Mouse (Mus musculus): Measurements from ENCODE around the gene Ucn2. TPM values are rescaled to one million over a fixed set of nuclear protein-coding genes. Genes with fewer than 3 reads are reported as not detected.

The Ucn2 gene
- not detected in 2 replicates for polyA plus RNA-seq (2014; fragmentation: Nextera tagmentation; extraction: Ambion mirVana)

DNA sequence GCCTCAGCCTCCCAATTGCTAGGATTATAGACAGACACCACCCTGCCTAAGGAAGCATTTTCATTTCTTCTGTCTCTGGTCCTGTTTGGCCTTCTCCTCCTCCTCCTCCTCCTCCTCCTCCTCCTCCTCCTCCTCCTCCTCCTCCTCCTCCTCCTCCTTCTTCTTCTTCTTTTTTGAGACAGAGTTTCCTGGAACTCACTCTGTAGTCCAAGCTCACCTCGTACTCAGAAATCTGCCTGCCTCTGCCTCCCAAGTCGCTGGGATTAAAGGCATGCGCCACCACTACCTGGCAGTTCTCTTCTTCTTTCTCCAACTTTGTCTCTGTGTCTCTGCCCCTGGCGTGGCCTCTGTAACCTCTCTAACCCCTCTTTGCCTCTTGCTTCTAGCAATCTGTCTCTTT is at the start of gene Ucn2:
TSS of gene Ucn2 (plus strand) at position 301 of the 400 bp plus-strand sequence.
- H3K27me3 ChIP-seq (ENCODE audit: control insufficient read depth, insufficient read depth, low read length): no peaks in the 10 kb centered on the region
- H3K9me3 ChIP-seq (ENCODE audit: control insufficient read depth, low read length): no peaks in the 10 kb centered on the region
- no peak within 1 kb of the TSS for H3K27ac ChIP-seq (replicated peaks in 1 of 2; ENCODE audit: control insufficient read depth in 1 of 2, insufficient read depth in 1 of 2, low read depth in 2 of 2, low read length in 2 of 2)
- H3K4me2 ChIP-seq (ENCODE audit: low read length): no peak within 1 kb of the TSS
- no peaks in the 10 kb centered on the region for H3K36me3 ChIP-seq (ENCODE audit: control insufficient read depth, insufficient read depth, low read length)
- no peak for ATAC-seq (ENCODE audit: insufficient number of reproducible peaks, insufficient read depth, low FRiP score, low read depth)
- no peak within 1 kb of the TSS for H3K4me3 ChIP-seq (ENCODE audit: control insufficient read depth in 1 of 2, insufficient read depth in 1 of 2, low read depth in 1 of 2, low read length in 2 of 2)
- peaks cover 26 to 30% of the 10 kb centered on the region in 2 experiments for H3K4me1 ChIP-seq (ENCODE audit: control insufficient read depth in 2 of 2, insufficient read depth in 2 of 2, low read length in 2 of 2)
- WGBS: 72% methylated on average over 3 of the region's 4 CpGs
- no peak within 1 kb of the TSS for H3K9ac ChIP-seq (ENCODE audit: low read length)

DNA sequence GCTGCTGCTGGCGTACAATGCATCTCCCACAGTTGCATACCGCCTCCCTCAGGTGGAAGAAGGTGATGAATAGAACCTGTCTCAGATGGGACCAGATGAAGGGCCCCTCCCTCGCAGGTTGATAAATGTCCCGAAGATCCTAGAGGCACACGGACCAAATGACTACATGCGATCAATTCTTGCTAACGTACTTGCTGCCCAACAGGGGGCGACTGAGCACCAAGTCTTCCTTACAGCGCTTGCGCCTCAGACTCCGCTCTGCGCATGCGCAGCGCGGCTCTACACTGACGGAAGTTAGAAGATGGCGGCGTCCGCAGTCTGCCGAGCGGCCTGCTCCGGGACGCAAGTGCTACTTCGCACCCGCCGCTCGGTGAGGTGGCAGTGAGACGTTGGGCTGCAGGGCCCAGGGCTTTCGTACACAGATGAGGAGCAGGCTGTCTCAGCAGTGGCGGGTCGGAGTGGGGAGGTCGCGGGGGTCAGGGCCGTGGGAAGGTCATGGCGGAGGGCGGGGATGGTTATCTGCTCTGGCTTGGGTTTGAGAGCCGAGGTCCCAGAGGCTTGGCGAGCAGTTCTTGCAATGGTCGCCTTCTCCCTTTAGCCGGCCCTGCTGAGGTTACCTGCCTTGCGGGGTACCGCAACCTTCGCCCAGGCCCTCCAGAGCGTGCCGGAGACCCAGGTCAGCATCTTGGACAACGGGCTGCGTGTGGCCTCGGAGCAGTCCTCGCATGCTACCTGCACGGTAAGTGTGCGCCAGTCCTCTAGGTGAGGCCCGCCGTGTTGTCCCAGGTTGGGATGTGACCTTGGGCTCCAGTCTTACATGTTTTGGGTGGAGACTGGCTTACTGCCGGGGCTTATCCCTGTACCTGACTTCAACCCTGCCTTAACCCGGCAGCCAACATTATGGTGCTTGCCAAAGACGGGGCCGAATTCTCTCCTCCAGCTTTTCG is 49.1 kb upstream of the Ucn2 start, which contains the start of gene Uqcrc1:
TSS of gene Uqcrc1 (plus strand) at position 216 of the 947 bp plus-strand sequence.
- under 1% methylated on average over 58 of the region's 58 CpGs for WGBS
- Histone ChIP-seq H3K9ac (ENCODE audit: low read length) (peak within 1 kb of the TSS; percentile 98), H3K9me3 (ENCODE audit: control insufficient read depth, low read length) (no peaks in the 10 kb centered on the region), H3K4me3 (ENCODE audit: control insufficient read depth in 1 of 2, insufficient read depth in 1 of 2, low read depth in 1 of 2, low read length in 2 of 2) (peak within 1 kb of the TSS; percentile 73 to 97), H3K27ac (replicated peaks in 1 of 2; ENCODE audit: control insufficient read depth in 1 of 2, insufficient read depth in 1 of 2, low read depth in 2 of 2, low read length in 2 of 2) (peak within 1 kb of the TSS; percentile 66 to 88), H3K36me3 (ENCODE audit: control insufficient read depth, insufficient read depth, low read length) (peaks cover 38% of the 10 kb centered on the region), H3K27me3 (ENCODE audit: control insufficient read depth, insufficient read depth, low read length) (no peaks in the 10 kb centered on the region), H3K4me1 (ENCODE audit: control insufficient read depth in 2 of 2, insufficient read depth in 2 of 2, low read length in 2 of 2) (peaks cover 0 to 4% of the 10 kb centered on the region in 2 experiments; a peak in 2 of 4 replicates), H3K4me2 (ENCODE audit: low read length) (peak within 1 kb of the TSS; percentile 76)
- peak; percentile 75 for ATAC-seq (ENCODE audit: insufficient number of reproducible peaks, insufficient read depth, low FRiP score, low read depth)

DNA sequence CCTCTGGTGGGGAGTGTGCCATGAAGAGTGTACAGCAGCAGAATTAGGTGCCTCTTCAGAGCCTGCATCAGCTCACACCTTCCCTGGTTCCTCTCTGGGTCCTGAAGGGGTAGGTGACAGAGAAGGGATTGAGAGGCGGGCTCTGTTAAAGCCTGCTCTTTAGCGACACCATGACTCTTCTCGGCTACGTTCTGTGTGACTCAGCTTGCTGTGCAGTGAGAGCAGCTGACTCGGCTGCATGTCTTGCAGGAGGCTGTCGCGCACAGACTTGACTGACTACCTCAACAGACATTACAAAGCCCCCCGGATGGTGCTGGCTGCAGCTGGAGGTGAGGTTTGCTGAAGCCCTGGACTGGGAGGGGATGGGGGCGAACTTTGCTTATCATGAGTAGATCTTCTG is 40.7 kb upstream of the Ucn2 start:
- ATAC-seq (ENCODE audit: insufficient number of reproducible peaks, insufficient read depth, low FRiP score, low read depth): no peak
- WGBS: 68% methylated on average over 9 of the region's 9 CpGs
- H3K36me3 ChIP-seq (ENCODE audit: control insufficient read depth, insufficient read depth, low read length): peaks cover 96% of the 10 kb centered on the region

GRCm38 (mm10) chr9:108945608-108946007 is 40.2 kb upstream of the Ucn2 start:
- ATAC-seq (ENCODE audit: insufficient number of reproducible peaks, insufficient read depth, low FRiP score, low read depth): no peak
- no peaks in the 10 kb centered on the region for H3K27me3 ChIP-seq (ENCODE audit: control insufficient read depth, insufficient read depth, low read length)
- peaks cover 96% of the 10 kb centered on the region for H3K36me3 ChIP-seq (ENCODE audit: control insufficient read depth, insufficient read depth, low read length)
- H3K4me3 ChIP-seq (ENCODE audit: control insufficient read depth in 1 of 2, insufficient read depth in 1 of 2, low read depth in 1 of 2, low read length in 2 of 2): no peak overlapping the region
- WGBS: 89% methylated on average over 5 of the region's 5 CpGs
- H3K27ac ChIP-seq (replicated peaks in 1 of 2; ENCODE audit: control insufficient read depth in 1 of 2, insufficient read depth in 1 of 2, low read depth in 2 of 2, low read length in 2 of 2): no peak overlapping the region
- no peak overlapping the region for H3K9ac ChIP-seq (ENCODE audit: low read length)
- no peaks in the 10 kb centered on the region for H3K9me3 ChIP-seq (ENCODE audit: control insufficient read depth, low read length)
- H3K4me1 ChIP-seq (ENCODE audit: control insufficient read depth in 2 of 2, insufficient read depth in 2 of 2, low read length in 2 of 2): peaks cover 12 to 19% of the 10 kb centered on the region in 2 experiments; a peak in 3 of 4 replicates
- H3K4me2 ChIP-seq (ENCODE audit: low read length): no peak overlapping the region

More for the DNA sequence above, 40.7 kb upstream of the Ucn2 start:
- no peak overlapping the region for H3K9ac ChIP-seq (ENCODE audit: low read length)
- no peaks in the 10 kb centered on the region for H3K9me3 ChIP-seq (ENCODE audit: control insufficient read depth, low read length)
- H3K27ac ChIP-seq (replicated peaks in 1 of 2; ENCODE audit: control insufficient read depth in 1 of 2, insufficient read depth in 1 of 2, low read depth in 2 of 2, low read length in 2 of 2): no peak overlapping the region
- no peak overlapping the region for H3K4me3 ChIP-seq (ENCODE audit: control insufficient read depth in 1 of 2, insufficient read depth in 1 of 2, low read depth in 1 of 2, low read length in 2 of 2)
- H3K4me1 ChIP-seq (ENCODE audit: control insufficient read depth in 2 of 2, insufficient read depth in 2 of 2, low read length in 2 of 2): peaks cover 10 to 18% of the 10 kb centered on the region in 2 experiments; a peak in 3 of 4 replicates
- H3K27me3 ChIP-seq (ENCODE audit: control insufficient read depth, insufficient read depth, low read length): no peaks in the 10 kb centered on the region
- no peak overlapping the region for H3K4me2 ChIP-seq (ENCODE audit: low read length)

DNA sequence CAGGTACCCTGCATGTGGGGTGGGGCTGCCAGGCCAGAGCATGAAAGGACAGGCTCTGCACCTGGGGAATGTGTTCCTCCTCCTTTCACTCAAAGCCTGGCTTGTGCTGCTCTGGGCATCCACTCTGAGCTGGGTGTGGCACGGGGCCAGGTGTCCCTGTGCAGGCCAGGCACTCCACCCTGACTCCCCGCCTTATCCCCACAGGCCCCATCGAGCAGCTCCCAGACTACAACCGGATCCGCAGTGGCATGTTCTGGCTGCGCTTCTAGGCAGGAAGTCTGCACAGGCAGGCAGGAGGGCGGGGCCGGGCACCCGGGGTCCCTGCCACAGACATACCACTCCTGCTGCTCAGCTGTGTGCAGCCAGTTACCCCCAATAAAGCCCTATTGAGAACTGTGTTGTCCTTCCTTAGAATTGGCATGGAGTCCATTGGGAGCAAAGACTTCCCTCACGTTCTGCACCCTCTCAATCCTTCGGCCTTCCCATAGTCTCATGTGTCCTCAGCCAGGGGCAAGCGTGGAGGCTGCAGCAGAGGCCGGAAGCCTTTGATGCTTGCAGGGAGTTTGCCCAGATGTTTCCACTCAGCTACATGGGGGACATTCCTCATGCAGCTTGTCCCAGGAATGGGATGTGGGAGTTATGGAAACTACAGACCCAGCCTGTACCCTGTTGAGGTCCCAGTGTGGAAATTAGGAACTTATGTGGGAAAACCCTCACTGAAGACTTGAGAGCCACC is 36.4 kb upstream of the Ucn2 start:
- H3K9ac ChIP-seq (ENCODE audit: low read length): no peak overlapping the region; the same call in 1 of the 2 replicates
- ATAC-seq (ENCODE audit: insufficient number of reproducible peaks, insufficient read depth, low FRiP score, low read depth): no peak
- H3K4me2 ChIP-seq (ENCODE audit: low read length): no peak overlapping the region
- peaks cover 15% of the 10 kb centered on the region for H3K27me3 ChIP-seq (ENCODE audit: control insufficient read depth, insufficient read depth, low read length)
- no peaks in the 10 kb centered on the region for H3K9me3 ChIP-seq (ENCODE audit: control insufficient read depth, low read length)
- 57% methylated on average over 13 of the region's 13 CpGs for WGBS
- H3K4me3 ChIP-seq (ENCODE audit: control insufficient read depth in 1 of 2, insufficient read depth in 1 of 2, low read depth in 1 of 2, low read length in 2 of 2): no peak overlapping the region
- H3K4me1 ChIP-seq (ENCODE audit: control insufficient read depth in 2 of 2, insufficient read depth in 2 of 2, low read length in 2 of 2): peaks cover 14 to 34% of the 10 kb centered on the region in 2 experiments; a peak in 3 of 4 replicates
- peak overlapping the region; percentile 15 to 69; a peak in 3 of 4 replicates for H3K27ac ChIP-seq (replicated peaks in 1 of 2; ENCODE audit: control insufficient read depth in 1 of 2, insufficient read depth in 1 of 2, low read depth in 2 of 2, low read length in 2 of 2)
- H3K36me3 ChIP-seq (ENCODE audit: control insufficient read depth, insufficient read depth, low read length): peaks cover 65% of the 10 kb centered on the region

GRCm38 (mm10) chr9:108949967-108950728 is 35.7 kb upstream of the Ucn2 start:
- Histone ChIP-seq H3K9ac (ENCODE audit: low read length) (peak overlapping the region; percentile 30), H3K9me3 (ENCODE audit: control insufficient read depth, low read length) (no peaks in the 10 kb centered on the region), H3K4me2 (ENCODE audit: low read length) (no peak overlapping the region), H3K4me1 (ENCODE audit: control insufficient read depth in 2 of 2, insufficient read depth in 2 of 2, low read length in 2 of 2) (peaks cover 14 to 34% of the 10 kb centered on the region in 2 experiments; a peak in 3 of 4 replicates), H3K27me3 (ENCODE audit: control insufficient read depth, insufficient read depth, low read length) (peaks cover 17% of the 10 kb centered on the region), H3K4me3 (ENCODE audit: control insufficient read depth in 1 of 2, insufficient read depth in 1 of 2, low read depth in 1 of 2, low read length in 2 of 2) (no peak overlapping the region), H3K27ac (replicated peaks in 1 of 2; ENCODE audit: control insufficient read depth in 1 of 2, insufficient read depth in 1 of 2, low read depth in 2 of 2, low read length in 2 of 2) (peak overlapping the region; percentile 69 to 73), H3K36me3 (ENCODE audit: control insufficient read depth, insufficient read depth, low read length) (peaks cover 58% of the 10 kb centered on the region)
- WGBS: 63% methylated on average over 9 of the region's 9 CpGs
- ATAC-seq (ENCODE audit: insufficient number of reproducible peaks, insufficient read depth, low FRiP score, low read depth): 0 out of 2 replicates have a peak, but pooled peaks have one; percentile 4
